In genomic region chr1:121528399-121528720, GRCm38 (mm10) we compare ENCODE assay signal across 9 mouse cellular contexts. TPM values are rescaled to one million over a fixed set of nuclear protein-coding genes. Genes with fewer than 3 reads are reported as not detected.
A peak's percentile ranks its signal among the peaks of the same experiment; 100 is the strongest.
DNase-seq lines count a peak whose midpoint lies in the region; ATAC-seq and TF ChIP-seq lines count a peak whose summit lies in the region.
"Had no signal": no experiment of that assay in that cellular context is flagged by ENCODE, and none has a peak within 500 bp of the region (broad histone marks: within the 10 kb centered on the region; RNA-seq: fewer than 3 reads in every experiment).

Gene Htr5b (minus strand): TSS chr1:121528465.

- no peak for TF ChIP-seq POLR2A in olfactory bulb, adult 2 months (IDR thresholded peaks at IDR 0.05; ENCODE audit: insufficient read depth, low read depth, low read length)

- H3K4me2 ChIP-seq in heart, embryonic 14.5 days (ENCODE audit: low read length) = peak within 1 kb of the TSS; percentile 63
- peak within 1 kb of the TSS; percentile 75 for H3K4me2 ChIP-seq in limb, embryonic 11.5 days (ENCODE audit: low read depth, severe bottlenecking)

- no peaks in the 10 kb centered on the region for H3K9me3 ChIP-seq in heart, embryonic 14.5 days (ENCODE audit: control insufficient read depth, low read length)
- H3K9me3 ChIP-seq in limb, embryonic 11.5 days (ENCODE audit: control insufficient read depth, low read length) = no peaks in the 10 kb centered on the region

- H3K27me3 ChIP-seq in heart, embryonic 14.5 days (ENCODE audit: control insufficient read depth, insufficient read depth, low read length) = peaks cover 35% of the 10 kb centered on the region
- H3K27me3 ChIP-seq in limb, embryonic 11.5 days (ENCODE audit: control insufficient read depth, insufficient read depth, low read length) = peaks cover 12% of the 10 kb centered on the region

- no peaks in the 10 kb centered on the region for H3K36me3 ChIP-seq in heart, embryonic 14.5 days (ENCODE audit: control insufficient read depth, insufficient read depth, low read length)
- no peaks in the 10 kb centered on the region for H3K36me3 ChIP-seq in limb, embryonic 11.5 days (ENCODE audit: control insufficient read depth, insufficient read depth, low read length)

- H3K4me3 ChIP-seq in heart, embryonic 14.5 days (ENCODE audit: control insufficient read depth in 1 of 2, insufficient read depth in 1 of 2, low read depth in 1 of 2, low read length in 2 of 2) = peak within 1 kb of the TSS; percentile 30 to 39
- peak within 1 kb of the TSS; percentile 27 for H3K4me3 ChIP-seq in limb, embryonic 11.5 days (ENCODE audit: low read depth, low read length)
- H3K4me3 ChIP-seq in olfactory bulb, adult 2 months (ENCODE audit: insufficient read depth, low read depth, low read length) = peak within 1 kb of the TSS; percentile 37

- no peak within 1 kb of the TSS for H3K27ac ChIP-seq in heart, embryonic 14.5 days (replicated peaks in 1 of 2; ENCODE audit: control insufficient read depth in 1 of 2, insufficient read depth in 1 of 2, low read depth in 2 of 2, low read length in 2 of 2)
- no peak within 1 kb of the TSS for H3K27ac ChIP-seq in limb, embryonic 11.5 days (replicated peaks; ENCODE audit: low read depth, low read length)
- no peak within 1 kb of the TSS for H3K27ac ChIP-seq in olfactory bulb, adult 2 months (ENCODE audit: insufficient read depth, low read depth, low read length)

- peaks cover 5 to 12% of the 10 kb centered on the region in 2 experiments; a peak in 3 of 4 replicates for H3K4me1 ChIP-seq in heart, embryonic 14.5 days (ENCODE audit: control insufficient read depth in 2 of 2, insufficient read depth in 2 of 2, low read length in 2 of 2)
- peaks cover 7% of the 10 kb centered on the region; the same call in 1 of the 2 replicates for H3K4me1 ChIP-seq in limb, embryonic 11.5 days (ENCODE audit: control insufficient read depth, insufficient read depth, low read length)
- peaks cover 14% of the 10 kb centered on the region for H3K4me1 ChIP-seq in olfactory bulb, adult 2 months (ENCODE audit: control insufficient read depth, insufficient read depth, low read length)

- 2% methylated on average over 11 of the region's 11 CpGs for WGBS in heart, embryonic 14.5 days
- WGBS in limb, embryonic 11.5 days = 2% methylated on average over 11 of the region's 11 CpGs
- 1% methylated on average over 11 of the region's 11 CpGs for WGBS in olfactory bulb, adult 2 months

- H3K9ac ChIP-seq in heart, embryonic 14.5 days (ENCODE audit: low read length) = no peak within 1 kb of the TSS
- no peak within 1 kb of the TSS for H3K9ac ChIP-seq in limb, embryonic 11.5 days (ENCODE audit: low read length)

- DNase-seq in heart, adult 8-10 months (ENCODE audit: low spot score) = no peak
- peak; percentile 52 for DNase-seq in brain, adult 2 months (ENCODE audit: low read depth, low spot score)
- DNase-seq in frontal cortex, postnatal 36 days (ENCODE audit: low spot score in 2 of 2) = peak; percentile 17 to 38
- peak; percentile 75 for DNase-seq in limb, embryonic 11.5 days (ENCODE audit: low spot score)
- no peak for DNase-seq in urinary bladder, postnatal 14 days (ENCODE audit: low spot score)
- no peak for DNase-seq in spleen, adult 18-20 months

- no peak for ATAC-seq in heart, embryonic 14.5 days (ENCODE audit: insufficient number of reproducible peaks, insufficient read depth, low FRiP score, low read depth)
- peak; percentile 91 for ATAC-seq in limb, embryonic 11.5 days (ENCODE audit: insufficient number of reproducible peaks, low FRiP score, low TSS enrichment, low read depth)

- TF ChIP-seq CTCF in olfactory bulb, adult 2 months (IDR thresholded peaks at IDR 0.05; ENCODE audit: insufficient read depth, low read depth, low read length) = no peak

RNA-seq across cellular contexts. Expression of gene Htr5b, which starts in this region (rescaled TPM):
- 0.16 TPM in 1 of 2 replicates, not detected in the other for polyA plus RNA-seq in heart, embryonic 14.5 days (2014; fragmentation: Nextera tagmentation; extraction: Ambion mirVana)
- not detected for total RNA-seq in heart, adult 8-10 months (2022)
- polyA plus RNA-seq in limb, embryonic 11.5 days (2014; fragmentation: Nextera tagmentation; extraction: Ambion mirVana) = 0.78 and 1.2 TPM in 2 replicates
- not detected in 2 replicates for polyA plus RNA-seq in olfactory bulb, adult 2 months (2012; ENCODE audit: insufficient read depth, insufficient read length, low replicate concordance, missing spikeins)
- total RNA-seq: MEL had no signal

Comparison
In these comparisons a context has a peak if more than half of its experiments do, and no peak if none do; other contexts are left out.
1. DNase-seq: peak in brain, adult 2 months (single experiment), frontal cortex, postnatal 36 days (2 of 2) and limb, embryonic 11.5 days (single experiment); none in heart, adult 8-10 months (single experiment), urinary bladder, postnatal 14 days (single experiment) and spleen, adult 18-20 months (0 of 2).
2. Peak in every context shown above with its lines, with median percentiles within 50 percentile points of each other: H3K4me3 ChIP-seq.